Mouse (Mus musculus) bone marrow macrophage, adult 2 months (primary cell): ENCODE data around the gene Ccdc184.

ENCODE experiments used
- CTCF ChIP-seq: IDR thresholded peaks from 2 replicates; pipeline ENCODE4 v1.5.1; 2012; ENCODE audit warnings: low read depth, mild to moderate bottlenecking, low read length, moderate library complexity
- POLR2A ChIP-seq: IDR thresholded peaks from 2 replicates; pipeline ENCODE4 v1.6.1; 2012; ENCODE audit warnings: mild to moderate bottlenecking, low read depth, low read length, borderline replicate concordance

DNA sequence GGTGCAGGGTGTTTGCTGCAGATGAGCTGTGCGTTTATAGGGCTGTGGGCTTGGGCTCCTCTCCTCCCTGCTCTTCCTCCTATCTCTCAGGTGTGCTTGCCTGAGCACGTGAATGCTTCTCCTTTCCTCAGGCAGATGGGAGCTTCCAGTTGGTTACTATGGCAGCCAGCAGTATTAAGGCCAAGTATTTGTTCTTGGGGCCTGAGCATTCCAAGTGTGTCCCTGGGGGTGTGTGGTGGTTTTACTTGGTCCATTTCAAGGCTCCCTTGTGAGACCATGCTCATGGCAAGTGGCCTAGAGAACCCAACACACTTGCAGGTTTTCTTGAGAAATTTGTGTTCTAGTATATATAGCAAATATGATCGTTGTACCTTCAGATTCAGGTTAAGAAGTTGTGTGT is 28.5 kb downstream of the Ccdc184 start, which contains the start of gene Olfr288:
- TF ChIP-seq POLR2A (no peak), CTCF (no peak)
